ENCODE assay signal across 1 mouse cellular context in the genomic region with DNA sequence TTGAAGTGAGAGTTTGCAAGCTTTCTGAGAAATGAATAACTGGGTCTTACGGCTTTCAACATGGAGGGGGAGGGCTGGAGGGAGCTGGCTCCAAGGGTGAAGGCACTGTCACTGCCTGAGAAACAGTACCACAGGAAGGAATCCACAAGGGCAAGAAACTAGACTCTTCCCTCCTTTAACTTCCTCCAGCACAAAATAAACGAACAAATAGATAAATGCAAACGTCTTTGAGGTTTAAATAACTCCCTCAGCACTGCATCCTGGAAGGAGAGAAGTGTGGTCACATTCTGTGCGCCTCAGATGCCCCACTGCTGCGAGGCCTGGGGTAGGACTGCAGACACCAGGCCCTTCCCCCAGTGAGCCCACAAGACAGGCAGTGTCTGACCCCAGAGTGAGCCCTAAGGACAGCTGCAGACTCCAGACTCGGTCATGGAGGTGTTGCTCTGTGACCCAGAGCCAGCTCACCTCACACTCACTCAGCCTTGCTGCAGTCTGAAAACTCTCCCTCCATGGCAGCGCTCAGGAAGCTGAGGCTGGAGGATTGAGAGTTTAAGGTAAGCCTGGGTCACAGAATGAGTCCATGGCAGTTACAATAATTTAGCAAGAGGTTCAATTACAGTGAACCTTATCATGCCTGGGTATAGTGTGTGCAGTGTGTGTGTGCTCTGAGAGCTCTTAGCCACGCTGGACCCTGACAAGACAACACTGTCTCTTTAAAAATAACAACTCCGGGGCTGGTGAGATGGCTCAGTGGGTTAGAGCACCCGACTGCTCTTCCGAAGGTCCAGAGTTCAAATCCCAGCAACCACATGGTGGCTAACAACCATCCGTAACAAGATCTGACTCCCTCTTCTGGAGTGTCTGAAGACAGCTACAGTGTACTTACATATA.
TF ChIP-seq lines count a peak whose summit lies in the region.

No protein-coding gene starts in this region.

TF ChIP-seq in myocyte, 11 proteins besides CTCF, POLR2A, EP300 and RAD21 (continued from another document):
- TF ChIP-seq TCF12 (IDR thresholded peaks at IDR 0.05; ENCODE audit: insufficient read depth, poor library complexity, severe bottlenecking) (peak; percentile 21), POLR2AphosphoS2 (IDR thresholded peaks at IDR 0.05; ENCODE audit: insufficient read length, low read depth) (no peak), SRF (IDR thresholded peaks at IDR 0.05; ENCODE audit: control insufficient read depth, insufficient read length, low read depth) (no peak), E2F4 (IDR thresholded peaks at IDR 0.05; ENCODE audit: insufficient read depth) (no peak)
